Mouse (Mus musculus) MEL (cell line): ENCODE data around the gene Gprc5d. TPM values are rescaled to one million over a fixed set of nuclear protein-coding genes. Genes with fewer than 3 reads are reported as not detected.

Experiments
- DNase-seq: peaks from one replicate; pipeline ENCODE4 v3.0.0; 2011; ENCODE audit warnings: low read depth, low spot score
- H3K27ac ChIP-seq: 2 replicates; pipeline ENCODE4 v1.5.1; 2012; ENCODE audit warnings: low read depth, mild to moderate bottlenecking, control low read depth, low read length, moderate library complexity; ENCODE audit not compliant: control insufficient read depth
- H3K27me3 ChIP-seq, 2 experiments: fragments of 150-350 bp in 1 of 2; sonication (generic) in 1 of 2; 2 replicates each; pipeline ENCODE4 v1.6.1; 2012; ENCODE audit warnings: low read length in 2 of 2, mild to moderate bottlenecking in 2 of 2, improper control_type of control experiment in 1 of 2, moderate library complexity in 1 of 2; ENCODE audit not compliant: insufficient read depth in 2 of 2, control insufficient read depth in 1 of 2
- H3K36me3 ChIP-seq, 2 experiments: 2 replicates each; pipeline ENCODE4 v1.6.1; 2012 to 2014; ENCODE audit warnings: low read length in 2 of 2, improper control_type of control experiment in 1 of 2, inconsistent platforms in 1 of 2, mild to moderate bottlenecking in 1 of 2; ENCODE audit not compliant: insufficient read depth in 2 of 2, control insufficient read depth in 1 of 2
- H3K4me1 ChIP-seq, 2 experiments: fragments of 150-350 bp in 1 of 2; sonication (generic) in 1 of 2; 2 replicates each; pipeline ENCODE4 v1.6.1; 2012; ENCODE audit warnings: low read length in 2 of 2, improper control_type of control experiment in 1 of 2, mild to moderate bottlenecking in 1 of 2; ENCODE audit not compliant: insufficient read depth in 2 of 2, control insufficient read depth in 1 of 2
- H3K4me3 ChIP-seq, 2 experiments: fragments of 150-350 bp in 1 of 2; sonication (generic) in 1 of 2; 2 replicates each; pipeline ENCODE4 v1.5.1; 2012; ENCODE audit warnings: low read depth in 2 of 2, low read length in 2 of 2, mild to moderate bottlenecking in 2 of 2, moderate library complexity in 2 of 2, control low read depth in 1 of 2, improper control_type of control experiment in 1 of 2; ENCODE audit not compliant: control insufficient read depth in 1 of 2, insufficient read depth in 1 of 2
- H3K79me2 ChIP-seq: 2 replicates; pipeline ENCODE4 v1.6.1; 2012; ENCODE audit warnings: mild to moderate bottlenecking, low read length, moderate library complexity; ENCODE audit not compliant: control insufficient read depth, poor library complexity, insufficient read depth
- H3K9ac ChIP-seq: 2 replicates; pipeline ENCODE4 v1.6.1; 2012; ENCODE audit warnings: low read depth, mild to moderate bottlenecking, control low read depth, low read length, moderate library complexity; ENCODE audit not compliant: control insufficient read depth, poor library complexity, severe bottlenecking
- H3K9me3 ChIP-seq: fragments of 150-350 bp; sonication (generic); replicated peaks from 2 replicates; pipeline ENCODE4 v1.6.1; 2012; ENCODE audit warnings: mild to moderate bottlenecking, low read length, improper control_type of control experiment, moderate library complexity; ENCODE audit not compliant: insufficient read depth
- BHLHE40 ChIP-seq: IDR thresholded peaks from 2 replicates; pipeline ENCODE4 v1.6.1; 2012; ENCODE audit warnings: low read depth, mild to moderate bottlenecking, inconsistent platforms, low read length, improper control_type of control experiment, borderline replicate concordance
- CHD2 ChIP-seq: IDR thresholded peaks from 2 replicates; pipeline ENCODE4 v1.6.1; 2011; ENCODE audit warnings: low read length, improper control_type of control experiment
- E2F4 ChIP-seq: IDR thresholded peaks from 2 replicates; pipeline ENCODE4 v1.6.1; 2011; ENCODE audit warnings: low read depth, low read length, improper control_type of control experiment, borderline replicate concordance
- ELF1 ChIP-seq: IDR thresholded peaks from 2 replicates; pipeline ENCODE4 v1.6.1; 2014; ENCODE audit warnings: low read depth, mild to moderate bottlenecking, inconsistent platforms, low read length, improper control_type of control experiment, moderate library complexity
- ETS1 ChIP-seq: IDR thresholded peaks from 2 replicates; pipeline ENCODE4 v1.6.1; 2012; ENCODE audit warnings: low read depth, mild to moderate bottlenecking, inconsistent platforms, low read length, improper control_type of control experiment, moderate library complexity
- HCFC1 ChIP-seq: IDR thresholded peaks from 2 replicates; pipeline ENCODE4 v1.6.1; 2012; ENCODE audit warnings: low read depth, mild to moderate bottlenecking, inconsistent platforms, low read length, improper control_type of control experiment, moderate library complexity
- MAFK ChIP-seq: IDR thresholded peaks from 2 replicates; pipeline ENCODE4 v1.6.1; 2011; ENCODE audit warnings: low read depth, mild to moderate bottlenecking, low read length, improper control_type of control experiment, borderline replicate concordance
- MAZ ChIP-seq: IDR thresholded peaks from 2 replicates; pipeline ENCODE4 v1.6.1; 2012; ENCODE audit warnings: low read depth, mild to moderate bottlenecking, inconsistent platforms, low read length, improper control_type of control experiment
- MXI1 ChIP-seq: IDR thresholded peaks from 2 replicates; pipeline ENCODE4 v1.6.1; 2011; ENCODE audit warnings: mild to moderate bottlenecking, low read depth, low read length, improper control_type of control experiment
- MYB ChIP-seq: IDR thresholded peaks from 2 replicates; pipeline ENCODE4 v1.6.1; 2011; ENCODE audit warnings: mild to moderate bottlenecking, low read depth, low read length, improper control_type of control experiment
- NELFE ChIP-seq: IDR thresholded peaks from 2 replicates; pipeline ENCODE4 v1.6.1; 2011; ENCODE audit warnings: low read depth, low read length, improper control_type of control experiment
- POLR2A ChIP-seq, 2 experiments: IDR thresholded peaks; 2 replicates each; pipeline ENCODE4 v1.6.1; 2011 to 2012; ENCODE audit warnings: low read length in 2 of 2, mild to moderate bottlenecking in 2 of 2, control low read depth in 1 of 2, improper control_type of control experiment in 1 of 2, low read depth in 1 of 2, moderate library complexity in 1 of 2; ENCODE audit not compliant: control insufficient read depth in 1 of 2, insufficient read depth in 1 of 2, poor library complexity in 1 of 2
- POLR2AphosphoS2 ChIP-seq: IDR thresholded peaks from 2 replicates; pipeline ENCODE4 v1.6.1; 2011; ENCODE audit warnings: low read length, improper control_type of control experiment
- POLR2AphosphoS5 ChIP-seq: IDR thresholded peaks from 2 replicates; pipeline ENCODE4 v1.6.1; 2012; ENCODE audit warnings: low read depth, borderline replicate concordance, mild to moderate bottlenecking, inconsistent platforms, low read length, moderate library complexity, mixed read lengths
- RCOR1 ChIP-seq: IDR thresholded peaks from 2 replicates; pipeline ENCODE4 v1.6.1; 2012; ENCODE audit warnings: low read depth, mild to moderate bottlenecking, inconsistent platforms, low read length, improper control_type of control experiment
- SIN3A ChIP-seq: IDR thresholded peaks from 2 replicates; pipeline ENCODE4 v1.6.1; 2012; ENCODE audit warnings: low read length, improper control_type of control experiment, inconsistent platforms
- SMC3 ChIP-seq: IDR thresholded peaks from 2 replicates; pipeline ENCODE4 v1.6.1; 2011; ENCODE audit warnings: low read depth, low read length, improper control_type of control experiment
- TAL1 ChIP-seq: IDR thresholded peaks from 2 replicates; pipeline ENCODE4 v1.6.1; 2012; ENCODE audit warnings: mild to moderate bottlenecking, inconsistent platforms, low read length, moderate library complexity, mixed read lengths
- TBP ChIP-seq: IDR thresholded peaks from 2 replicates; pipeline ENCODE4 v1.8.0; 2011; ENCODE audit warnings: low read depth, low read length, improper control_type of control experiment
- TCF12 ChIP-seq: IDR thresholded peaks from 2 replicates; pipeline ENCODE4 v1.6.1; 2014; ENCODE audit warnings: low read depth, mild to moderate bottlenecking, inconsistent platforms, low read length, improper control_type of control experiment, moderate library complexity
- USF1 ChIP-seq: IDR thresholded peaks from 2 replicates; pipeline ENCODE4 v1.6.1; 2014; ENCODE audit warnings: low read depth, mild to moderate bottlenecking, inconsistent platforms, low read length, improper control_type of control experiment, moderate library complexity
- USF2 ChIP-seq, 2 experiments: IDR thresholded peaks; 2 replicates each; pipeline ENCODE4 v1.6.1; 2011 to 2012; ENCODE audit warnings: improper control_type of control experiment in 2 of 2, low read length in 2 of 2, borderline replicate concordance in 1 of 2, inconsistent platforms in 1 of 2, low read depth in 1 of 2, mild to moderate bottlenecking in 1 of 2; ENCODE audit not compliant: insufficient read depth in 1 of 2
- ZC3H11A ChIP-seq: IDR thresholded peaks from 2 replicates; pipeline ENCODE4 v1.6.1; 2012; ENCODE audit warnings: low read depth, mild to moderate bottlenecking, inconsistent platforms, low read length, improper control_type of control experiment
- ZNF384 ChIP-seq: IDR thresholded peaks from 2 replicates; pipeline ENCODE4 v1.6.1; 2012; ENCODE audit warnings: low read depth, mild to moderate bottlenecking, inconsistent platforms, low read length, improper control_type of control experiment
- polyA plus RNA-seq, 2 experiments: library from polyadenylated mRNA; stranded (reverse) in 1 of 2; unstranded in 1 of 2; fragments of >175 nt in 1 of 2; fragments of >200 nt in 1 of 2; gene quantifications; 2 replicates each; pipeline versions ENCODE4 v1.2.1 to v1.2.4; 2012; ENCODE audit warnings: low replicate concordance in 2 of 2, low read depth in 1 of 2; ENCODE audit not compliant: insufficient read length in 2 of 2, insufficient read depth in 1 of 2, missing spikeins in 1 of 2
- total RNA-seq: library from RNA; depleted of rRNA; stranded (reverse); fragments of 300-350 nt; gene quantifications from 2 replicates; pipeline ENCODE4 v1.2.3, GENCODE M21; 2012

Gene Gprc5d
- total and polyA plus RNA-seq, 3 experiments: not detected

DNA sequence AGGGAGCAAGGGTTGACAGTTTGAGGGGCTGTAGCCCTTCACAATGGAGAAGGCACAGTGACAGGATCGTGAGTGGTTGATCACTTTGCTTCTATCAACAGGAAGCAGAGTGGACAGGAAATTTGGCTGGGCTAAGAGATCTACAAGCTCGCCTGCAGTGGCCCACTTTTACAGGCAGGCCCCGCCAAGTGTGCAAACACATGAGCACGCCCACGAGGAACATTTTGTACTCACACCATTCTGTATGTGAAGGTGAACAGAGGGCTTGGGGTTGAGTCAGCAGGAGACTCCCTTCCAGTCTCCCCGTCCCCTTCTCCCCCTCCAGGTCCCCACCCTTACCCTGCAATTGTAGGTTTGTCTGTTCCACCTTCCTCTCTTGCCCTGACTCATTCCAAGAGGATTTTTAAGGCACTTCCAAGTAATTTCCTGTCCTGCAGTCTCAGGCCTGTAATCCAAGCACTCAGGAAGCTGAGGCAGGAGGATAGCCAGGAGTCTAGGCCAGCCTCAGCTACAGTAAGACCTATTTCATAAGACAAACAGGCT lies 43.6 kb downstream of the Gprc5d start:
- TF ChIP-seq TCF12: no peak
- no peak for TF ChIP-seq POLR2AphosphoS5
- no peak for TF ChIP-seq MAZ
- TF ChIP-seq TBP: no peak
- no peak for TF ChIP-seq POLR2AphosphoS2
- TF ChIP-seq BHLHE40: no peak
- no peak for TF ChIP-seq E2F4
- no peak for TF ChIP-seq CHD2
- no peak for TF ChIP-seq ETS1
- no peak for TF ChIP-seq TAL1
- TF ChIP-seq USF1: no peak
- no peak overlapping the region for H3K4me3 ChIP-seq
- H3K27ac ChIP-seq: no peak overlapping the region
- no peak for DNase-seq
- H3K27me3 ChIP-seq: no peaks in the 10 kb centered on the region; a peak in 1 of 4 replicates
- H3K9ac ChIP-seq: no peak overlapping the region
- no peaks in the 10 kb centered on the region for H3K4me1 ChIP-seq
- no peaks in the 10 kb centered on the region for H3K36me3 ChIP-seq
- no peaks in the 10 kb centered on the region for H3K79me2 ChIP-seq
- H3K9me3 ChIP-seq: no peaks in the 10 kb centered on the region

- Histone ChIP-seq H3K9ac (no peak overlapping the region), H3K4me3 (no peak overlapping the region), H3K79me2 (no peaks in the 10 kb centered on the region), H3K36me3 (no peaks in the 10 kb centered on the region; a peak in 1 of 4 replicates), H3K27me3 (no peaks in the 10 kb centered on the region; a peak in 2 of 4 replicates), H3K4me1 (no peaks in the 10 kb centered on the region), H3K9me3 (no peaks in the 10 kb centered on the region), H3K27ac (no peak overlapping the region)
- TF ChIP-seq SMC3: no peak
- no peak for TF ChIP-seq USF1
- TF ChIP-seq MXI1: no peak
- no peak for TF ChIP-seq CHD2
- no peak for TF ChIP-seq USF2 (IDR thresholded peaks at IDR 0.05; ENCODE audit: borderline replicate concordance in 1 of 2, insufficient read depth in 1 of 2, low read depth in 1 of 2, low read length in 2 of 2)
- TF ChIP-seq MYB: no peak
- TF ChIP-seq NELFE: no peak
- no peak for TF ChIP-seq SIN3A
- no peak for TF ChIP-seq TCF12
- no peak for TF ChIP-seq ZNF384
- TF ChIP-seq TBP: no peak
- no peak for TF ChIP-seq ELF1
- TF ChIP-seq RCOR1: no peak
- TF ChIP-seq POLR2A (IDR thresholded peaks at IDR 0.05; ENCODE audit: control insufficient read depth in 1 of 2, insufficient read depth in 1 of 2, low read depth in 1 of 2, low read length in 2 of 2, poor library complexity in 1 of 2): no peak
- TF ChIP-seq ZC3H11A: no peak
- TF ChIP-seq HCFC1: no peak
- no peak for TF ChIP-seq MAFK
- DNase-seq: no peak
These were observed 47.7 kb downstream of the Gprc5d start for GRCm38 (mm10) chr6:135070347-135070746.
